Mouse (Mus musculus): ENCODE data around the gene Ccdc6.
A peak's percentile ranks its signal among the peaks of the same experiment; 100 is the strongest.

Gene Ccdc6

DNA sequence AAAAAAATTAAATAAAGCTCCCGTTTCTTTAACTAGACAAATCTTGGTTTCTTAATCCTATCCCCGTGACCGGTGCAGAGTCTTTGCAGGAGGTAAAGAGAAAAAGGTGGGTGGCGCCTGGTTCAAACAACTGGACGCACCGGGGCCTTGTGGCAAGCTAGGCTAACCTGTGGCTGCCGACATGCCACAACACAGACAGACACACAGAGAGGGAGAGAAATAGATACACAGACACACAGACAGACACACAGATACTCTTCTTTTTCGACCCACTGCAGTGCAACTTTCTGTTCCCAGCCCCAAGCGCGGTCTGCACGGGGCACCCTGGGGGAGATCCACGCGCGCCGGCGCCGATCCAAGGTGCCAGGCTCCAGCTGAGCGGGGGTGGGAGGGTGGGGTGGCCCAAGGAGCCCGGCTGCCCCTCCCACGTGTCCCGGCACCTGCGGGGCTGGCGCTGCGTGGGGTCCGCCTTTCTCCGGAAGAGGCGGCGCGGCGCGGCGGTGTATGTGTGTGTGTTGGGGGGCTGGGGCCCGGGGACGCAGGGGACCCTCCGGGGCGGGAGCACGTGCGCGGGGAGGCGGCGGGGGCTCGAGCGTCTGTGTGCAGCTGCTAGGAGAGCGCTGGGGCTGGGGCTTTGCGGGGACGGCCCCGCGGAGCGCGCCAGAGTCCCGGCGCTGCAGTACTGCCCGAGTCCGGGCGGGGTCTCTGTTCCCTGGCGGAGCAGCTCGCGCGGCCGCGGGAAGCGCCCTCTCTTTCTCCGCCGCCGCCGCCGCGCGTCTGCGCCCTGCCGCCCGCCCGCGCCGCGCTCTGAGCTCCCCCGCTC, at the start of gene Ccdc6:
Ccdc6 (plus strand) TSS at position 756 of the 823 bp plus-strand sequence.
- DNase-seq (ENCODE audit: low read depth, low spot score) = peak; percentile 92

DNA sequence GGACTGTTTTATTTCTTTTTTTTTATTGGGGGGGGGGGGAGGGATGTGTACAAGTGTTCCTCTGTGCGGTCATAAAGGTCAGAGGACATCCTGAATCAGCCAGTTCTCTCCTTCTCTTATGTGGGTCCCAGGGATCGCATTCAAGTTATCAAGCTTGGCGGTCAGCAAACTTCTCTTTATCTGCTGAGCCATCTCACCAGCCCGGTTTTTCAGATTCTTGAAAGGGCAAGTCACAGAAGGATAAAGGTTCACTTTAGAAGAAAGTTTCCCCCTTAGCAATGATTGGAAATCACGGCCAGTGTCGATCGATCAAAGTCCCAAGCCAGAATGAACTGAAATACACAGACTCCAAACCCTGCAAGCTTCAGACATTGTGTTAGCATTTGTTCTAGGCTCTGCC, 47.1 kb upstream of the Ccdc6 start:
- DNase-seq (ENCODE audit: low read depth, low spot score) = no peak

GRCm38 (mm10) chr10:70055291-70055690, 41.6 kb upstream of the Ccdc6 start:
- DNase-seq (ENCODE audit: low read depth, low spot score) = no peak

DNA sequence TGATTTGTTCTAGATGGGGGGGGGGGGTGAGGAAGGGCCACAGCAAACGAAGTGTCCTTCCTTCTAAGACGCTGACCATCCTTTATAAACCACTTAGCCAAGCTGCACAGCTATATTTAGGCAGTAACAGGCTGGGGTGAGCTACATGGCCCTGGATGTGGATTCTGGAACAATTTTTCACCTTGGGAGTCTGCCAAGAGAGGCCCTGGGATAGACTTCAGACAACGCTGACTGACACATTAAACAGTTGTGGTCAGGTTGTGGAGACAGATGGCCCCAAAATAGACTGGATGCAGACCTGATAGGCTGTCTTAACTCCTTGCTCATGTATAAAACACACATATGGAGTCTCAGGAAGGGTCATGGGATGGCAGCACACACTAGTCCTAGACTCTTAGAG, 39.9 kb upstream of the Ccdc6 start:
- DNase-seq (ENCODE audit: low read depth, low spot score) = no peak

GRCm38 (mm10) chr10:70060021-70060688, 36.8 kb upstream of the Ccdc6 start:
- DNase-seq (ENCODE audit: low read depth, low spot score) = peak; percentile 33

DNA sequence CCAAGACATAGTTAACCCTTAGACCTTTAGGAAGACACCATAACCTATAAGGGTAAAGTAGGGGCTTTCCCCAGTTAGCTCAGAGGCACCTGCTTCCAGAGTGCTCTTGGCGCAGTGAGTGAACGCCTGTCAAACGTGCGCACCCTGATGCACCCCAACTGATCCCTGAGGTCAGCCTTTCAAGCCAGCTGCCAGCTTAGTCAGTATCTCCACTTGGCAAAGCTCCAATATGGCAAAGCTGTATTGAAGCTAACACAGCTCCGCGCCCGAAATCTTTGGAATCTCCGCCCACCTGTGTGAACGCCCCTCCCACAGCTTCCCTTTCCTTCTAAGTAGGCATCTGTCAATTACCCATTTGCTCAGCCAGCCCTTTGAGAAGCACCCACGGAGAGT, 36.2 kb upstream of the Ccdc6 start:
- peak; percentile 54 for DNase-seq (ENCODE audit: low read depth, low spot score)

- no peak for DNase-seq (ENCODE audit: low read depth, low spot score)
Measured at GRCm38 (mm10) chr10:70063881-70064555, 32.9 kb upstream of the Ccdc6 start.

- DNase-seq (ENCODE audit: low read depth, low spot score) = no peak
Measured at GRCm38 (mm10) chr10:70065191-70065590, 31.7 kb upstream of the Ccdc6 start.

GRCm38 (mm10) chr10:70066497-70067168, 30.3 kb upstream of the Ccdc6 start:
- DNase-seq (ENCODE audit: low read depth, low spot score) = peak; percentile 32

- DNase-seq (ENCODE audit: low read depth, low spot score) = no peak
Measured at GRCm38 (mm10) chr10:70067169-70068115, 29.5 kb upstream of the Ccdc6 start.

GRCm38 (mm10) chr10:70069321-70069720, 27.6 kb upstream of the Ccdc6 start:
- DNase-seq (ENCODE audit: low read depth, low spot score) = no peak

GRCm38 (mm10) chr10:70071334-70071733, 25.6 kb upstream of the Ccdc6 start:
- DNase-seq (ENCODE audit: low read depth, low spot score) = no peak

- DNase-seq (ENCODE audit: low read depth, low spot score) = no peak
Measured at GRCm38 (mm10) chr10:70077452-70077851, 19.5 kb upstream of the Ccdc6 start.

DNA sequence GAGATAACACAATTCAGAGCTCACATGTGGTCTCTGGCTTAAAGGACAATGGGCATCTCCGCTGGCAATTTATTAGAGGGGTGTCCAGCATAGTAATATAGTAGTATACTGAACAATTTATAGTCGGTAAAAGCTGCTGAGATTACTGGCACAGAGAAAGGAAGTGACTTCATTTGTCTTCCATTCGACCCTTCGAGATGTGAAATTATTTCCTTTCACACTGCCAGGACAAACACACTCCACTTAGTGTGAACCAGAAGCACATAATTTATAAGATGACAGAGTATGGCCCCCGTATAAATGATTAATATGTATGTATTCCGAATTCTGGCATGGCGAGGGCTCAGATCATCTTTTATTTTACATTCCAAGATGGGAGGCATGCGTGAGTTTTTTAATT, 16.0 kb upstream of the Ccdc6 start:
- DNase-seq (ENCODE audit: low read depth, low spot score) = no peak

GRCm38 (mm10) chr10:70081564-70082175, 15.3 kb upstream of the Ccdc6 start:
- no peak for DNase-seq (ENCODE audit: low read depth, low spot score)

DNA sequence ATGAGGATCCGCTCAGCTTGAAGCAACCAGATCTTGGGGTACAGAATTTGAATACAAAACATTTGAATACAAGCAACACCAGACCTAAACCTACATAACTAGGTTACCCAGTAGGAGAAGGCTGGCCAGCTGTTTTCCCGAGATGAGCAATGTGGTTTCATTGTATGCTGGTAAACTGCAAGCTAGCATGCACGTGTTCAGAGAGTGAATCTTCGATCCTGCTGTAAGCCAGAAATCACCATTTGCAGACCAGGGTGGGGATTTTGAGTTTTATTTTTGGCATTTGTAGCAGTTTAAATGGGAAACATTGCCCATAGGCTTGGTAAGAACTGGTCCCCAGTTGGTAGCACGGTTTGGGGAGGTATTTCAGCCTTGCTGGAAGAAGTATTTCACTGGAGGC, 13.7 kb upstream of the Ccdc6 start:
- no peak for DNase-seq (ENCODE audit: low read depth, low spot score)

GRCm38 (mm10) chr10:70085256-70085961, 11.5 kb upstream of the Ccdc6 start:
- no peak for DNase-seq (ENCODE audit: low read depth, low spot score)

GRCm38 (mm10) chr10:70088788-70089187, 8.1 kb upstream of the Ccdc6 start:
- DNase-seq (ENCODE audit: low read depth, low spot score) = no peak

GRCm38 (mm10) chr10:70091876-70092462, 5.0 kb upstream of the Ccdc6 start:
- peak; percentile 54 for DNase-seq (ENCODE audit: low read depth, low spot score)
